Mouse (Mus musculus): ENCODE data around the gene Rapgef2.

The Rapgef2 gene

DNA sequence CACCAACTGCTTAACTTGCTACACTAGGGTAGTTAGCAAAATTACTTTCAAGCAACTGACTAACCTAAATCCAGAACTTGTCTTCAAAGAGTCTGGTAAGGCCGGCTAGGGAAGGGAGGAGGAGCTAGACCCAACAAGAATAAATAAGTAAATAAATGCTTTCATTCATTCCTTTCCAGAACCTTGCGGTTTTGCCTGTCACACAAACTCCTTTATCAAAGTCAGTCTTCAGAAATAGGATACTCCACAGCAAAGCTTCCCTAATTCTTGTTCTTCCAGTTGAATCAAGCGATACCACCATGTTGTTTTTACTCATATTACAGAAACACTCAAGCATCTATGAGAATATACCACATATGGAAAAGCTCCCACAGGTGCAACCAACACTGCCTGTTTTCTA, 2.3 kb downstream of the Rapgef2 start:
- DNase-seq (ENCODE audit: extremely low read depth, low read depth, low spot score): no peak

DNA sequence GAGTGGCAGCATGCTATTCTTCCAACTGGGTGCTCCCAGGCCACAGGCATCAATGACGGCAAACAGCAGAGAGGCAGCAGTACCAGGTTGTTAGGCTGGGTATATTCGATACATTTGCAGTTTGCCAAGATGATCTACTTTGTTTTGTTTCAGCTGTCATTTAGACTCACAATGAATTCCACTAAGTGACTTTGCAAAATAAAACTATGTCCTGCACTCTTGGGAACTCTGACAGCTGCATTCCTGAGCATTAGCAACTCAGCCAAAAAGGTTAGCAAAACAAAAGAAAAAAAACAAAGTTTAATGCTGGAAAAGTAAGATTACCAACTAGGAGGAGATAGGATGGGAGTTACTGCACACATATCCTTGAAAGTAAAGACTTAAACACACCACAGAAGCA, 3.3 kb downstream of the Rapgef2 start:
- DNase-seq (ENCODE audit: extremely low read depth, low read depth, low spot score): no peak

DNA sequence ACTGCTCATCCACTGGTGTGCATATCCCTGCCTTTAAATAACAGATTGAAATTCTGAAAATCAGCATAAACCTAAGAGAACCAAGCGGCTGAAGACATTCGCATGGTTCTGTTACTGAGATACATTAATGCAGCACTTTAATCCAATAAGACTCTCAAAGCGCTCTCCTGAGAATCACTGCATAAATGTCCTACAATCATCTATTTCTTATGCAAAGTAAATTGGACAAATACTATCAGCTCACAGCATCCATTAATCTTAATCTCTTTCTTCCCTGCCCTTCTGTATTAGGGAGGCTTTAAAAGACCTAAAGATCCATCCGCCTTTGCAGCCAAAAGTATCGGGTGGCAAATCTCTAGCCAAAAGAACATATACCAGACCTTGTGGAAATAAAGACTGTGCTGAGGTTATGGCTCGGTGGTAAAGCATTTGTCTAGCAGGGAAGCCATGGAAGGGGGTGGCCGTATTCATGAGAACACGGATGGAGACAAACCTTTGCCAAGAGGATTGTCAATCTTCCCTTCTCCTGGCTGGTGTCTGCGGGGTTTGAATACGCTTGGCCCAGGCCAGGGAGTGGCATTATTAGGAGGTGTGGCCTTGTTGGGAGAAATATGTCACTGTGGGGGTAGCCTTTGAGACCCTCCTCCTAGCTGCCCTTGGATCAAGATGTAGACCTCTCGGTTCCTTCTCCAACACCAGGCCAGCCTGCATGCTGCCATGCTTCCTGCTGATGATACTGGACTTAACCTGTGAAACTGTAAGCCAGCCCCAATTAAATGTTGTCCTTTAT, 10.3 kb downstream of the Rapgef2 start:
- DNase-seq (ENCODE audit: extremely low read depth, low read depth, low spot score): no peak

DNA sequence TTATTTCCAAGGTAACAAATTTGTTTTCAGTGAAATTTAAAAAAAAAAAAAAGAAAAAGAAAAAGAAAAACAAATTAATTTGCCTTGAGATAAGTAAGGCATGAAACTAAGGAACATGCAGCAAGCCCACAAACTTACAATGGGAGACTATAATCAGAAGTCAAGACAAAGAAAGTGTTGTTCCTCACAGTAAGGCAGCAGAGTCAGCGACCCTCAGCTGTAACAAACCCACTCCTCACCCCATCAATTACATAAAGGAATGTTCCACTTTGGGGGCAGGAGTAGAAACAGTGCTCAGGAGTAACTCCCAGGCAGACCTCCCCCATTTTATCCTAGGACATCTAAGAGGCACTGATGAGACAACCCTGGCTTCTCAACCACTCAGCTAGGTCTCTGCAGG, 13.0 kb downstream of the Rapgef2 start:
- no peak for DNase-seq (ENCODE audit: extremely low read depth, low read depth, low spot score)

DNA sequence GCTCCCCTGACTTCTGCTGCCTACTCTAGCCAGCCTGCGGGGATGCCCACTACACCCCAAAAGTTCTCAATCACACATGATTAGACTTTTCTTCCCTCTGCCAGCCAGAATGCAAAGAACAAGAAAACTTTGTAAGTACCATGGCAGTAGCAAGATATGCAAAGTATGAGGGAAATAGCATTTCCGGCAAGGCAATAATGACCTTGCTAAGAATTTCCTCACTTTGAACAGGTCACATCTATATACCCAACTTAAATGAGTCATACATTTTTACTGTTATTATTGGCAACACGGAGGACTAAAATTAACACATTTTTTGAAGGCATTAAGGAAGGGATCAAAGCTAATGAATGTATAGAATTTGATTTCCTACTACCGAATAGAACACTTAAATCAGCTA, 13.4 kb downstream of the Rapgef2 start:
- no peak for DNase-seq (ENCODE audit: extremely low read depth, low read depth, low spot score)

DNA sequence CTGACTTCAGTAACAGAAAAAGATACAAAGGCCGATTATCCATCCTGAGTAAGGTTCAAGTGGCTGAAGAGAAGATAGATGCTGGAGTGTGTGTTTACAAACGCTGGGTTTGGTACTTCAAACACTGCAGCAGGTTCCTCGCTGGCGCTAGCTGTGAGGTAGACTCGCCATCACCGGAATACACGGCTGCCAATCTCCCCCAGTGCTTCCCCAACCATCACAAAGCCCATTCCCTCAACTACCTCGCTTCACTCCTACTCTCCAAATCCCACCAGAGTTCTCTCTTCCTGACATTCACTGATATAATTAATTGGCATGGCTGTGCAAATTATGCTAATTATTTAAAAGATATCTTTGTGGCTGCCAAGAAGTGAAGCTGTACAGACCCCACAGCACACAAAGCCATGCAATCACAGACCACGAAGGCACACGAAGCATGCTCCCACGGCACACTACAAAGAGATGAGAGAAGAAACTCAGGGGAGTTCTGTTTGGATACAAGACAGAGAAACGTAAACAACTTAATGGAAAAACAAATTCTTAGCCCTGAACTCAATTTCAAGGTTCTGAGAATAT, 15.2 kb downstream of the Rapgef2 start:
- DNase-seq (ENCODE audit: extremely low read depth, low read depth, low spot score): no peak

DNA sequence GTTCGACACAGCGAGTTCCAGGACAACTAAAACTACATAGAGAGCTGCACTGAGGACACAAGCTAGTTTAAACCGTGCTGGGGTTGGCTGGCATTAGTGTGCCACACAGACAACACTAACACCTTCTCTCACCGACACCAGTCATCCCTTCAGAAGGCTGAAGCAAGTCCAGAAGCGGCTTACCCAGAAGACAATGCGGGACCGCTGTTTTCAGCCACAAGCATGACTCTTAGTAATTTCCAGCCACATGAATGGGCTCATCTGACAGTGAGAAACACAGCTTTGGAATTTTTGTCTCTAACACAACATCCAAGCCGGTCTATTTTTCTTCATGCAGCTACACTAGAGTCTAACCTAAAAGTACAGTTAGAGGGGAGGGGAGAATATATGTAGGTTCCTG, 16.4 kb downstream of the Rapgef2 start:
- DNase-seq (ENCODE audit: extremely low read depth, low read depth, low spot score): no peak

DNA sequence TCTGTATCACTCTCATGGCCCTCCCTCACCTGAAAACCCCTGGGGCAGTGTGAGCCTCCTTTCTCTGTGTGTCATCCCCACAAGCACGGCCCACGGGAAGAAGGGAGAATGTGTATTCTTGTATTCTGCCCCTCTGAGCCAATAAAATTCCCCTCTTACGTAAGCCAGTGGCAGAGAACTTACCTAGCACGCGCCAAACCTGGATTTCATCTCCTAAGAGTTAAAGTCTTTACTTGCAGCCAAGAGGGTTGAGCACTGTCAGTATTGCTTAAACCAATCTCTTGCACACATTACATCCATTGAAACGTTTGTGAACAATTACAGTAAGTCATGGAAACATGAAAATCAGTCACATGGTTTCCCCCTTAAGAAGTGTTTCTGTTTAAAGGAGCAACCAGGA, 19.3 kb downstream of the Rapgef2 start:
- DNase-seq (ENCODE audit: extremely low read depth, low read depth, low spot score): peak; percentile 75

DNA sequence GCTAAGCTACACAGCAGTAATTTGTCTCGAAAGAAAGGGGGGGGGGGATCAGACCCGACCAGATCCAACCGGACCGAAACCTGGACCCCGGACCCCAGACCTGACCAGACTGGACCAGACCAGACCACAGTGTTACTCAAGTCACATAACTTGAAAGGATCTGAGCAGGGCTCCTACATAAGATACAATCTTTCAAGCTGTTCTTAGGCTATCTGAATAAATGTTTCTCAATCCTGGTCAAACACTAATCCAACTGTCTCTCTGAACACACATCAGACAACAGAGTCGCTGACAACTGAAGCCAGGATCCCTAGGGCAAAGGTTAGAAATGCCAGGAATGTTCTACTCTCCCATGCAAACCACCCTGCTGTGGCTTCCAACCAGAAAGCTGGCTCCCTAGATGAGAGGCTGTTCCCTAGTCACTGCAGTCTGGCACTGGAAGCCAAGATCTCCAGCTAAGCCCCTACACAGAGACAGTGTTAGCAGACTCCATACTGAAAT, 24.5 kb downstream of the Rapgef2 start:
- DNase-seq (ENCODE audit: extremely low read depth, low read depth, low spot score): peak; percentile 61

DNA sequence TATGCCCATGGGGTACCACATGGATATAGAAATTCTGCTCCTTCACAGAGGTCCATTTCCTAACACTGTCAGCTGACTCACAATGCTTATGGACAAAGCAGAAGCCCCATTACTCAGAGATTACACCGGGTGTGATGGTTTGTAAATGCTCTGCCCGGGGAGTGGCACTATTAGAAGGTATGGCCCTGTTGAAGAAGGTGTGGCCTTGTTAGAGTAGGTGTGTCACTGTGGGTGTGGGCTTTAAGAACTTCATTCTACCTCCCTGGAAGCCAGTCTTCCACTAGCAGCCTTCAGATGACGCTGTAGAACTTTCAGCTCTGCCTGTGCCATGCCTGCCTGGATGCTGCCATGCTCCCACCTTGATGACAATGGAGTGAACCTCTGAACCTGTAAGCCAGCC, 32.3 kb downstream of the Rapgef2 start:
- no peak for DNase-seq (ENCODE audit: extremely low read depth, low read depth, low spot score)

DNA sequence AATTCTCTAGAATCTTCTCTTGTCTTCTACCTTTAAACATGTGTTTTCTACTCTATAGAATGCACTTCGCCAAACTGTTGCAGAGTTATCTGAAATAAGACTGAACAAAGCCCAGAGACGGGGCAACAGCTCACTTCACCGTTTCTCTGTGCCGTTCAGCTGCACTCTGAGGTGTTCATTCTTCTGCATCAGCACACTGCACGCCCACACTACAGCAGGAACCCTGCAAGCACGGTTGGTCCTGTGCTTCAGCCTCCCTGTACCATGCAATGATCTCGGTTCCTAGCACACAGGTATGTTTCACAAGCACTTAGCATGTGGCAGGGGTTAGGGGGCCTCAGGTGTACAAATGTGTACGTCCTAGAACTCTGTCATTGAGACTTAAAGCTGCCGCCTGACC, 32.9 kb downstream of the Rapgef2 start:
- DNase-seq (ENCODE audit: extremely low read depth, low read depth, low spot score): no peak

DNA sequence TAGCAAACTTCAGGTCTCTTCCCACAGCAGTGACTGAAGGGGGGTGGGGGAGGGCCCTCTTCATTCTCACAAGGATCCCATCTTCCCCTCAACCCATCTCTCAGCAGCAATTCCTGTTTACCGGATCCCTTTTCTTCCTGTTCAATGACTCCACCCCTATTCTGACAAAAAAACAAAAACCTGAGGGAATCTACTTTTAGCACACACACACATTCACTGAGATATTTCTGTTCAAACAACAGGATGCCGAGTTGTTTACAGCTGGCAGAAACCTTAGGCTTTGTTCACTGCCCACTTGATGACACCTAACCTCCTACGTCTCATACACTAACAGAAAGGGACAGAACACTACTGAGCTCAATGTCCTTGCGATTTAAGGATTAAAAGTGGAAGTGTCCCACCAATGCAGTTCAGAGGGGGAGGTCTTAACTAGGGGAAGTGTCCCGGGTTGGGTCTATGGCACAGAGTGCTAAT, 33.4 kb downstream of the Rapgef2 start:
- no peak for DNase-seq (ENCODE audit: extremely low read depth, low read depth, low spot score)

DNA sequence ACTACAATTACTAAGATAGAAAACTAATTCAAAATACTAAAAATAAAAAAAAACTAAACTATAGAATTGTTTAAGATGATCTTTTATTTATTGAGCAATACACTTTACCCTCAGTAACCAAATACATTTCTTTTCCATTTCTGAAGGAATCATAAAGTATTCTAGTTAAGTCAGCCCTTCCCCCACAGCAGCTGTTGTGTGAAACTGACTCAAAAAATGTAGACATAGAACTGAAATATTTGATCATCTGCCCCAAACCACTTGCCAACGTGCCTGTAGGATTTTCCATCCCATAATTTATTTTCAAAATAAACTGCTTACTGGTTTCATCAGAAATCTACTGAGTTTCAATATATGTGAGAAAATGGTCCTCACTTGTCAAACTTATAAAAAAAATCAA, 36.4 kb downstream of the Rapgef2 start:
- no peak for DNase-seq (ENCODE audit: extremely low read depth, low read depth, low spot score)

DNA sequence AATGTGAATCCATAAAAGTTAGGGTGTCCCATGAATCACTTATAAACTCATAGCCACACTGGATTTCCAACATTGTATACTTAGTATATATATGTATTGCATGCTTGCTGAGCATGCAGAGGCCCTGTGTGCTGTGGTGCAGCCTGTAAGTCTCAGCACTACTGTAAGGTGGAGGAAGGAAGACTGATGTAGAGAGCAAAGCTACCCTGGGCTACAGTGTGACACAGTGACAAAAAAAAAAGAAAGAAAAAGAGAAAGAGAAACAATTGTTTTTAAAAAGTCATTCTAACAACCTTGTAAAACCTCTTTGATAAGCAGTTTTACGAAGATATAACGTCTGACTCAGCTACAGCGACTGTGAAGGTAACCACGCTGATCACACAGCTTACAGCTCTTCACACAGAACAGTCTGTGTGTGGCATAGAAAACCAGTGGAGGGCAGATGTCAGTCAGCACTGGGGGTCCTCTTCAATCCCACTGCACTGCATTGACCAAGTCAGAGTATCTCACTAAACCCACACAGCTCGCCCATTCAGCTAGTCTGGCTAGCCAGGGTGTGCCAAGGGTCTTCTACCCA, 37.6 kb downstream of the Rapgef2 start:
- DNase-seq (ENCODE audit: extremely low read depth, low read depth, low spot score): no peak

DNA sequence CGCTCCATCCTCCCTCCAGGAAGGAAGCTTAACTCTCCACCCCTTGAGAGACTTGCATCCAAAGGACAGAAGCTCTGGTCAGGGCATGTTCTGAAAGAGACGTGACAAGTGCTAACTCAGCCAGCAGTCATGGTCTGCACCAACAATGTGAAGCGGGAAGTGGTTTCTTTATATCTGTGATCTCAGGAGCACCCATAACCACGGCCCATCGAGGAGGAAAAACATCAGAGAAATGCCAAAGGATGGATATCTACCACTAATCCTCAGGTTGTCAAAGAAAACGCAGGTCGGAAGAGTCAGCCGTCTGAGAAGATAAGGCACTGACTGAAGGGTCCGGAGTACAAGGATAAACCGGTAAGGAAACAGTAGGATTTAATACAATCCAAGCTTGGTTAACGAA, 38.1 kb downstream of the Rapgef2 start:
- DNase-seq (ENCODE audit: extremely low read depth, low read depth, low spot score): no peak

DNA sequence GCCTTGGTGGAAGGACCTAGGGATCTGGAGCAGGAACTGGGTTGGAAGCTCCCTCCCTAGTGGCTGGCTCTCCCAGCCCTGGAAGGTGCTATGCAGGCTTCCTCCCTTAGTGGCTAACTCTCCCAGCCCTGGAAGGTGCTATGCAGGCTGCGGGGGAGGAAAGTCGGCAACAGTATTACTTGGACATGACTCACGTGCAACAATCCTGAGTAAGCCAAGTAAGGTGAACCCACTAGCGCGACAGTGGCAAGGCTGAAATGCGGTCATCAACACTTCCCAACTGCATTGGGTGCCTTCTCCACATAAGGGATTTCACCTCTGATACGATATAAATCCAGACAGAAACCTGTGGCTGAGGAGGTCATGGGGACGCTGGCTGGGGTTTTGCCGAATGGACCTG, 42.0 kb downstream of the Rapgef2 start:
- DNase-seq (ENCODE audit: extremely low read depth, low read depth, low spot score): no peak

DNA sequence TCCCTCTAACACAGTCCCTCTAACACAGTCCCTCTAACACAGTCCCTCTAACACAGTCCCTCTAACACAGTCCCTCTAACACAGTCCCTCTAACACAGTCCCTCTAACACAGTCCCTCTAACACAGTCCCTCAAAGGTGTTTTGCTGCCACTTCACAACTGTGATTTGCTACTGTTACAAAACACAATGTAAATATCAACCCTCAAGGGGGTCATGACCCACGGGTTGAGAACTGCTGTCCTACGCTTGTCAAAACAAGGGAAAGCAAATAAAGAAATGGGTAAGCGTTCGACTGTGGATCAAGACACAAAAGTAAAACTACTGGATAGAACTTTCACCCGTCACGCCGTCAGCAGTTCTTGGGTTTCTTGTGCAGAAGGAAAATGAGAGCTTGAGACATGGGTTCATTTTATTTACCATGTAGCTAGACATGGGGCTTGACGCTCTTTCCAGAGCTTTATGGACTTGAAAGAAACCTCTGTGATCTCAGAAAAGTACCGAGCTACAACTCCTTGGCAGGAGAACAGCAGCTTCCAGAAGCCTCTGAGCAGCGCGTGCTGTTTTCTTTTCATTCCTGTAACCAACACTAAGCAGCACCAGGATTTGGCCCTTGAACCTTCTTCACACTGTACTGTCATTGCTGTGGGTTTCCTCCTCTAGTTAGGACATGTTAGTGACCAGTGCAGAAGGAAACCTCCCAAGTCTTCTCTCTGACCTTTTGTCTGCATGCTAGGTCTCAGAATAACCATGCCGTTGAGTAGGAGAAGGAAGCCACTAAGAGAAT, 43.2 kb downstream of the Rapgef2 start:
- DNase-seq (ENCODE audit: extremely low read depth, low read depth, low spot score): no peak

DNA sequence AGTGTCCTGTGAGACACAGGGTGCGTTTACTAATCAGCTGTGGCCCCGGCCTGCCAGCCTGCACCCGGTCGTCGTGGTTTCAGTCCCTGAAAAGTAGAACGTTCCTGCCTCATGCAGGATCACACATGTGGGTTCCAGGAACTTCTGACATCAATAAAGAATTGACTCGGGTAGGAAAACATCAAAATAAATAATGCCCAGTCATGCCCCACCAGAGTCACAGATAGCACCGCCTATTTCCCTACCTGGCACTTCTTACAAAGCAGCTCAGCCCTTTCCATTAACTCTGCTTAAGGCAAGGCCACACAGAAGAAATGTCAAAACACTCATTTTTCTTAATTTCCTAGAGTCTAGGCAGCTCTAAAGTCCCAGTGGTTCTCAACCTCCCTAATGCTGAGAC, 44.0 kb downstream of the Rapgef2 start:
- DNase-seq (ENCODE audit: extremely low read depth, low read depth, low spot score): no peak

DNA sequence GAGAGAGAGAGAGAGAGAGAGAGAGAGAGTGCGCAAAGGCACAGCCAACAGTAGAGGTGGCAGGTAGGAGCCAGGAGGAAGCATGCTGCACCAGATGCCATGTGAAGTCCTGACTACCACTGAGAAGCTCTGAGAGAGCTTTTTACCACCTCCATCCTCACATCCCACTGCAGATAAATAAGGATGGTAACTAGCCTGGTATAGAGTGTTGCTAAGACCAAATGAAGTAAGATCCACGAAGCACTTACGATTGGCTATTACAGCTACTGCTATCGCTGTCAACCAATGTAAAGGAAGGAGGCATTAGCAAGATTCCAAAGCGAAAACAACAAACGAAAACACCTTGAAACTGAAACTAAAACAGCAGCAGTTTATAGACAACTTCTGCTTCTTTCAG, 47.3 kb downstream of the Rapgef2 start:
- no peak for DNase-seq (ENCODE audit: extremely low read depth, low read depth, low spot score)

DNA sequence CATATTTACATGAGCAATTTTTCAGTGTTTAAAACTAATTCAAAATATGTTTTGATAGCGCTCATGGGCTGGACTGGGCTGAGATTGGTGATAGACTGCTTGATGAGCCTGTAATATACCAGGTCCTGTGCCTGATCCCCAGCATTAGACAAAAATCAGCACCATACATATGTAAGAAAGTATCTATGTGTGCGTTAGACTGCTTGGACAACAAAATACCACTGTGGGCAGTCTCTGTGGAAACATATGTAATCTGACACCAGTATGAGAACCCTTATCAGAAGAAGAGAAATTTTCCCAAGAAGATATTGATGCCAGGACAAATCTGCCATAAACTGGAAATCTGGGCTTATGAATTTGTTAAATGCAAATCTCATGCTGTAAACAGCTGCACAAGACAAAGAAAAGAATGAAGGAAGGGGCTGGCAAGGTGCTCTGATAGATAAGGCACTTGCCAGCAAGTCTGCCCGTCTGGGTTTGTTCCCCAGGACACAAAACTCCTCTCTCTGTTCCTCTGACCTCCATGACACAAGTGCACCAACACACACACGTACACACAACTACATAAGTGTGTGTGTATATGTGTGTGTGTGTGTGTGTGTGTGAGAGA, 47.8 kb downstream of the Rapgef2 start:
- DNase-seq (ENCODE audit: extremely low read depth, low read depth, low spot score): no peak

All from fat pad, adult 2 months (tissue).